Mouse (Mus musculus): ENCODE results near the gene Dcdc2a. TPM values are rescaled to one million over a fixed set of nuclear protein-coding genes. Genes with fewer than 3 reads are reported as not detected.

The Dcdc2a gene
- total RNA-seq, 2 experiments from 2014 or later: 6.3 TPM

- intact Hi-C loops (cut with DNase I): no loop called here
- no peak for DNase-seq (ENCODE audit: low spot score in 2 of 2)
These were observed 35.5 kb downstream of the Dcdc2a start for GRCm38 (mm10) chr13:25091347-25091746.

DNA sequence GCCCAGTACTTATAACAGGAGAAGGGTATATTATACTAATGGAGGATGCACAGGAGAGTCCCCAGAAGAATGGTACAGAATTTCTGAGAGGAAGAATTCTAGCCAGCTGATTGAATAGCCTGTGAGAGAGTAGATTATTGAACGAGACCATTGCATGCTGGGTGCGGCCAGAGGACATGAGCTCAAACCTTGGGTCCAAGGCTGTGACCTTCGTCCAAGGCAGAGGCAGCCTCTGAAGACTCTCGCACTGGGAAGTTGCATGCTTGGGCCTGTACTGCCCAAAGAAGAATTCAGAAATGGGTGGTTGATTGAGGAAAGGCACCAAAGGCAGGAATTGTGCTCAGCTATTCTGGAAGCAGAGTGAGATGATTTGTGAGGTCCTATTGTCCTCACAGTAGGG, 38.0 kb downstream of the Dcdc2a start:
- DNase-seq (ENCODE audit: low spot score in 2 of 2): no peak
- intact Hi-C loops (cut with DNase I): no loop called here

DNA sequence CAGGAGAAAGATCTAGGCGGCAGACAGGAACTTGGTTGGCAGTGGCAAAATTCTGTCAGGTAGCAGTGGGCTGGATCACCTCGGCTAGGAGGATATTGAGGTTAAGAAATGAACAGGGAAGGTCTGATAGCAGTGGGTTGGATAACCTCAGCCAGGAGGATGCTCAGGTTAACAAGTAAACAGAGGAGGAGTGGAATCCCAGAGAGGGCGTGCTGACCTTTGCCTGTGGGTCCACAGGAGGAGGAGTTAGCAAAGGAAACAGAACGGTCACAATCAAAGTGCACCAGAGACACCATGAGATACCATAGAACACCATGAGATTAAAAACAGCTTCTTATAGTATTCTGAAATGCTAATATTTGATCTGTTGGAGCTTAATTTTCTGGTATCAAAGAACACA, 38.6 kb downstream of the Dcdc2a start:
- no peak for DNase-seq (ENCODE audit: low spot score in 2 of 2)
- intact Hi-C loops (cut with DNase I): no loop called here

DNA sequence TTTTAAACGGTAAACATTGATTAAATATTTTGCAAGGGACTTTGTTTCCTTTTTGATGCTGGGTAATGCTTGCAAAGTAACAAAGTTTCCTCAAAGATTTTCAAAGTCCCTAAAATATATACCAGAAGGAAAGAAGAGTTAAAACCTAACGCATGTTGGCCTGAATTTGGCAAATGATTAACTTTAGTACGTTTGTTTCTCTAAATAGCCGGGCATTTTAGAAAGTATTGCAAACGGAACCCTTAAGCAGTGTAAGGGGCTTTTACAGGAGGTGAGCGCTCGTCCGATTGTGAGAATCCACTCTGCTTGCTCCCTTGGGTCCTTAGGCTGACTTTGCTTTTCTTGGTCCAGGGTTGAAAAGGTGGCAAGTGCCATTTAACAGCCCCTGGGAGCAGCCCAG, 41.5 kb downstream of the Dcdc2a start:
- no peak for DNase-seq (ENCODE audit: low spot score in 2 of 2)
- intact Hi-C loops (cut with DNase I): no loop called here

DNA sequence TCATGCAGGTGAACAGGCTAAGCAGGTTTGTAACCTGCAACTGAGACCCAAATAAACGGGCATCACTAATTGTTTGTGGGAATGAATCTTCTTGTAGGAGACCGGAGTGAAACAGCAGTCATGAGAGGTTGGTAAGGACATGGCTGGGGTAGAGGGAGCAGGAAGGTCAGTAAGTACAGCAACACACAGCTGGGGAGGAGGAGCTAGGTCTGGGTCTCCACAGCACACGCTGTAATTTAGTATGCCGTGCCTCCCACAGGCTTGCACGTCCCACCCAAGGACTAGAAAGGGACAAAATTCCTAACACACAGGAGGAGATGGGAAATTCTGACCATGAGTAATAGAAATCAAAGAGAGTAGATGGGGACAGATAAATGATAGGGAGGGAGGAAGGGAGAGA, 42.8 kb downstream of the Dcdc2a start:
- intact Hi-C loops (cut with DNase I): no loop called here
- DNase-seq (ENCODE audit: low spot score in 2 of 2): no peak

DNA sequence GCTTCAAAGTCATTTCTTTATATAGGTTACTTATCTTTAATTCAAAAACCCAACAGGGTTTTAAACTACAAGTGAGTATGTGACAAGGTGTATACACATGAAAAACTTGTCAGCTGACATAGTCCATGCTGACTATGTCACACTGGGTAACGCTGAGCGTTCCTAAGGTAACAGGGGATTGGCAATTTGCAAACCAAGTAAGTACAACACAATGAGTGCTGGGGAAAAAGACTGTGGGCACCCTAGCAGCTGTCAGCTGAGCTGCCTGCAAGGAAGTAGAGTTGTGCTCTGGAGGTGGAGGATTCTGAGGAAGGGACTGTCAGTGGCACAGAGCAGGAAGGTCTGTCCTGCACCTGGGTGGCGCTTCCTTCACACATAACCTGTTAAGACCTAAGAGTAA, 43.7 kb downstream of the Dcdc2a start:
- DNase-seq (ENCODE audit: low spot score in 2 of 2): no peak
- intact Hi-C loops (cut with DNase I): no loop called here

- intact Hi-C loops (cut with DNase I): loop anchor here (5.0 kb wide), 1 partner anchor 43 kb away; the partner anchor contains the start of gene Dcdc2a
- no peak for DNase-seq (ENCODE audit: low spot score in 2 of 2)
These were observed 44.8 kb downstream of the Dcdc2a start for GRCm38 (mm10) chr13:25100581-25100980.

DNA sequence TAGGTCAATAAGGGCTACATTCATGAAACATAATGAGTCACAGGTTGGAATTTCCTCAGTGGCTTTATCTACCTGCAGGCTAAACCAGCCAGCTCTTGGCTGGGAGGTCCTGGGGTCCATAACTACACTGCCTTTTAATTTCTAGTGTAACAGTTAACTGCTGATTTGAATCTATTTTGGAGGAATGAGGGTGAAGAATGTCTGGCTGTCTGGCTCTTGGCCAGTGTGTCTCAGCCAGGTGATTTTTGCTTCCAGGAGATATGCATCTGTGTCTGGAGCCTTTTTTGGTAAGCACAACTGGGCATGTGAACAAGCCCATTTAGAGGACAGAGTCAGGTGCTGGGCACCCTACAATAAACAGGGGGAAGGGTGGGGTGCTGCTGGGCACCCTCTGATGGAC, 49.9 kb downstream of the Dcdc2a start:
- no peak for DNase-seq (ENCODE audit: low spot score in 2 of 2)
- intact Hi-C loops (cut with DNase I): no loop called here

- intact Hi-C loops (cut with DNase I): no loop called here
- no peak for DNase-seq (ENCODE audit: low spot score in 2 of 2)
These were observed 50.9 kb downstream of the Dcdc2a start for GRCm38 (mm10) chr13:25106740-25107139.

DNA sequence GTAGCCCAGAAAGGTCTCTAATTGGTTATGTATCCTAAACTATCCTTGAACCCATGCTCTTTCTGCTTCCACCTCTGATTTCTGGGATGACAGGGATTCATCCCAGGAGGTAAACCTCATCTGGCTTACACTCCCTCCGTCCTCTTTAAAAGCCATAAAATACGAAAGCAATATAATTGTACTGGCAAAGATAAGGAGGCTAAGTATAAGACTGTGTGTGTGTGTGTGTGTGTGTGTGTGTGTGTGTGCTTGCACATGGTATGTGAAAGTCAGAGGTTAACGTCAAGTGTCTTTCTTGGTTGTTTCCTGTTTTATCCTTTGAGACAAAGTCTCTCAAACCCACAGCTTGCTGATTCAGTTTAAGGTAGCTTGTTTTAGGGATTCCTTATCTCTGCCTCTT, 52.5 kb downstream of the Dcdc2a start:
- no peak for DNase-seq (ENCODE audit: low spot score in 2 of 2)
- intact Hi-C loops (cut with DNase I): no loop called here

DNA sequence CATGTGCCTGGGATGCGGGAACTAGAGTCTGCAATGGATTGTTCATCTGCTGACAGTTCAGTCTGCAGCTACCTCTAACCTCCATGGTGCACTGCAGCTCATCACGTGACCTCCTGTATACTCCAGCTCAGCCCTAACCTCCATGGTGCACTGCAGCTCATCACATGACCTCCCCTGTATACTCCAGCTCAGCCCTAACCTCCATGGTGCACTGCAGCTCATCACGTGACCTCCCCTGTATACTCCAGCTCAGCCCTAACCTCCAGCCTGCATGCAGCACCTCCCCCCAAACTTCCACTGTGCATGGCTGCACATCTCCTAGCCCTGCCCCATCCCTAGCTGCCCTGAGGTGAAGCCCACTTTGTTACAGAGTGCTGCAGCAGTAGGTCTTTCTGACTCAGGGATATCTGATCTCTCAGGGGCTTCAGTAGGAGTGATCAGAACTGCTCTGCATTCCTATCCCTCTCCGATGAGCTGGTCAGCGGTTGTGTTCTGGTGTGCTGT, 54.8 kb downstream of the Dcdc2a start:
- intact Hi-C loops (cut with DNase I): no loop called here
- DNase-seq (ENCODE audit: low spot score in 2 of 2): no peak

- intact Hi-C loops (cut with DNase I): no loop called here
- peak; percentile 72 to 81 for DNase-seq (ENCODE audit: low spot score in 2 of 2)
These were observed 59.7 kb downstream of the Dcdc2a start for GRCm38 (mm10) chr13:25115429-25115881.

GRCm38 (mm10) chr13:25115971-25116370, 60.2 kb downstream of the Dcdc2a start:
- intact Hi-C loops (cut with DNase I): loop anchor here (2.0 kb wide), 1 partner anchor 61 kb away; no protein-coding TSS in a partner anchor
- peak in 1 of 2 experiments; percentile 22 for DNase-seq (ENCODE audit: low spot score in 2 of 2)

DNA sequence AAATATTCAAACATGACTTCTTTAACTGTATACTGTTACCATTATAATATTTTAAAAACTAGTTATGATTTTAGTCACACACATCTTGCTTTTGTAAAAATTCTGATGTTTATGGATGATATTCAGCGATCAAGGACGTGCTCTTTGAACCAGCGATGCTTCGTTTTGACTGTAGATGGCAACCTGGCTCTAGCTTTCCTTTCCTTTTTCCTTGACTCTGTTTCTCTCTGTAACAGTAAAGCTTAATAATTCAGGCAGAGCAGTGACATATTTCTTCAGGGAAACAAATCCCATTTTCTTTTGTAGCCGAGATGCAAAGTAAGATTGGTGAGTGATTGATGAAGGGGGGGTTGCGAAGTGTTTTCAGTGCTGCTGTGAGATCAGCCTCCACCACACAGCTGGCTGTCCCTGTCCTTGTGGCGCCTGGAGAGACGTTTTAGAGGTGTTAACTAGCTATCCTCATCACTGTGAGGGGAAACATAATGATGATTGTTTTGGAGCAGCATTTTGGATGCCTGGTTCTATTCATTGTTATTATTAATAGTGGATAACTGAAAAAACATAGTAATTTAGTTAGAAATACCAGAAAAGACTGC, 67.0 kb downstream of the Dcdc2a start:
- intact Hi-C loops (cut with DNase I): loop anchor here (10.0 kb wide), 1 partner anchor 132 kb away; no protein-coding TSS in a partner anchor
- no peak for DNase-seq (ENCODE audit: low spot score in 2 of 2)

DNA sequence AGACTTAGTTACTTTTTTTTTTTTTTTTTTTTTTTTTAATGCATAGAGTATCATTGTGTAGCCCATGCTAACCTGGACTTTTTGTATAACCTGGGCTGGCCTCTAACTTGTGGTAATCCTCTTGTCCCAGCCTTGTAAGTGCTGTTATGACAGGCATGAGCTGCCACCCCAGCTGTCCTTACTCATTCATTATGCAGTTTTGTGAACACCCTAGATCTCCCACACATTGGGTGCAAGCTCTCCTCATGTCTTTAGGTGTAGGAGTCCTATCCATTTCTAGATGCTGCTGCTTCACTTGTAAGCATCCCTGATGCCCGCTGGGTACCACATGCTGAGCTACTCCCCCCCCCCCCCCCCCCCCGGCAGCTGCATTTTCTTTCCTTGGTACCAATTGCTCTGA, 71.4 kb downstream of the Dcdc2a start:
- intact Hi-C loops (cut with DNase I): loop anchor here (10.0 kb wide), 1 partner anchor 128 kb away; no protein-coding TSS in a partner anchor
- DNase-seq (ENCODE audit: low spot score in 2 of 2): no peak

DNA sequence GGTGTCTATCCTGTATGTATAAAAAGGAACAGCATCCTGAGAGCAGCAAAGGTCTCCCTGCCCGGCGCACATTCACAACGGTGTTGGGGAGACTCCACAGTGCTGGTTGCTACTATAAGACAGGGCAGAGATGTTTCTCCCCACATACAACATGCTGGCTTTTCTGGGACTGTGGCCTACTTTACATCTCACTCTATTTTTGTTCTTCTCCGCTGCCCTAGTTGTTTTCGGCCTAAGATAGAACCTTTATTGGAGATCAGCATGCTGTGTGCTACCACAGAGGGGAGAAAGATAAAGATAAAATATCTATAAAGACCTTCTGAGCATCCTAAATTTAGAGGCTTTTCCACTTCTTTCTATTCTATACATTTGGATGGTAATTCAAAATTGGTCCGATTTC, 72.0 kb downstream of the Dcdc2a start:
- DNase-seq (ENCODE audit: low spot score in 2 of 2): no peak
- intact Hi-C loops (cut with DNase I): loop anchor here (10.0 kb wide), 1 partner anchor 127 kb away; no protein-coding TSS in a partner anchor

GRCm38 (mm10) chr13:25128766-25129165, 73.0 kb downstream of the Dcdc2a start:
- intact Hi-C loops (cut with DNase I): loop anchor here (10.0 kb wide), 1 partner anchor 126 kb away; no protein-coding TSS in a partner anchor

GRCm38 (mm10) chr13:25143066-25143465, 87.3 kb downstream of the Dcdc2a start:
- intact Hi-C loops (cut with DNase I): no loop called here
- DNase-seq (ENCODE audit: low spot score in 2 of 2): no peak

More at GRCm38 (mm10) chr13:25128766-25129165, 73.0 kb downstream of the Dcdc2a start:
- DNase-seq (ENCODE audit: low spot score in 2 of 2): no peak

DNA sequence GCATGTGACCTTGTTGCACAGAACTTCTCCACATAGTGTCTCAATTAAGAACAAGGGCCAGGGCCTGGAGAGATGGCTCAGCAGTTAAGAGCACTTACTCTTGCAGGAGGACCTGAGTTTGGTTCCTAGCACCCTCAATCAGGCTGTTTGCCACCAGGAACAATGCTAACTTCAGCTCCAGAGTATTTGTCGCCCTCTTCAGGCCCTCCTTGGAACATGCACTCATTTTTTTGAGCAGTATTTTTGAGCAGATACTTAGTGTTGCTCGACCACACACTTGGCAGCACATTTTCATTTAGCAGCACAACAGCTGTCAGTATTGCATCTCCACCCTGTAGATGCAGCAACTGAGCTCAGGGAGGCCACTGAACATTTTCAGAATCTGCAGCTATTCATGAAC, 88.3 kb downstream of the Dcdc2a start:
- intact Hi-C loops (cut with DNase I): no loop called here
- DNase-seq (ENCODE audit: low spot score in 2 of 2): no peak

DNA sequence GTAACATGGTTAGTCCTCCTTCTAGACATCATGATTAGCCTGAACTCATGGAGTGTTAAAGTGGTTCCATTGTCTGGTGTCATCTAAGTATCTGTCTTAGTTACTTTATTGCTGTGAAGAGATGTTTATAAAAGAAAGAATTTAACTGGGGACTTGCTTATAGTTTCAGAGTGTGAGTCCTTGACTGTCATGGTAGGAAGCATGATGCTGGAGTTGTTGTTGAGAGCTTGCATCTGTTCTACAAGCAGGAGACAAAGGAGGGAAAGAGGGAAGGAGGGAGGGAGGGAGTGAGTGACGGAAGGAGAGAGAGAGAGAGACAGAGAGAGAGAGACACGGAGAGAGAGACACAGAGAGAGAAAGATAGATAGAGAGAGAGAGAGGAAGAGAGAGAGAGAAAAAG, 90.4 kb downstream of the Dcdc2a start:
- DNase-seq (ENCODE audit: low spot score in 2 of 2): no peak
- intact Hi-C loops (cut with DNase I): no loop called here

DNA sequence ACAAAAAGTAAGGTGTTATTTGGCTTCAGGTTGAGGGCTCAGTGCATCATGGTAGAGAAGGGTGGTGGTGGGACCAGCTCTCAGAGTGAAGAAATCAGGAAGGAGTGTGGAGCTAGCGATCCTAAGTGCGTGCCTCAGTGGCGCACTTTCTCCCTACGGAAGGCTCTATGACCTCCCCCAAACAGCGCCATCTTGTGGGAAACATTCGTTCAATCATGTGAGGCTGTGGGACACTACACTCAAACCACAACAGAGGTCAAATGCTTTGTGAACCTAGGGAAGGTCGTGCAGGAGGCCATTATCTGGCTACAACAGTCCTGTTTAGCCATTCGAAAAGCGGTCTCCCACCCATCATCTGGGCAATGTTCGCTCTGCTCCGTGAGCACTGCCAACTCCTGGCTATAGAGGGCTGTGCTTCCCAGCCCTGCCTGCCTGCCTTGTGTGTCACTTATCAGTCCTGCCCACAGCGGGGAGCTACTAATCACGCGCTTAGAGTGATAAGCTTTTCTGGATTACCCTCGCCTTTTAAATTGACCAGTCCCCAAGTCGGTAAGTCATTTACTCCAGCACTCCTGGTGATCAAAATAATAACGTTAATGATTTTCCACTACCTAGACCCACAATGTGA, 94.5 kb downstream of the Dcdc2a start:
- intact Hi-C loops (cut with DNase I): no loop called here
- DNase-seq (ENCODE audit: low spot score in 2 of 2): no peak

Data from left cerebral cortex, postnatal 36 days (tissue).